Mouse (Mus musculus): ENCODE measurements around the gene Depdc5. TPM values are rescaled to one million over a fixed set of nuclear protein-coding genes. Genes with fewer than 3 reads are reported as not detected.
"Not testable (repeated sequence)": the region's sequence is repeated elsewhere in the genome, so short reads cannot be mapped to it uniquely, and the experiment has no call there.

The Depdc5 gene
- polyA plus RNA-seq, 1 experiment: 22.4 TPM

GRCm38 (mm10) chr5:32907496-32907895 lies 44.0 kb downstream of the Depdc5 start:
- Histone ChIP-seq H3K4me1 (ENCODE audit: control insufficient read depth, insufficient read depth, low read length) (no peaks in the 10 kb centered on the region), H3K4me3 (ENCODE audit: insufficient read depth, low read length) (no peak overlapping the region), H3K27ac (ENCODE audit: insufficient read depth, low read length) (no peak overlapping the region)
- TF ChIP-seq CTCF (IDR thresholded peaks at IDR 0.05; ENCODE audit: borderline replicate concordance, insufficient read depth, low read length) (no peak), POLR2A (IDR thresholded peaks at IDR 0.05; ENCODE audit: low read depth, low read length) (no peak)

- TF ChIP-seq POLR2A (IDR thresholded peaks at IDR 0.05; ENCODE audit: low read depth, low read length) (no peak), CTCF (IDR thresholded peaks at IDR 0.05; ENCODE audit: borderline replicate concordance, insufficient read depth, low read length) (no peak)
Observed at GRCm38 (mm10) chr5:32914071-32914470, 50.6 kb downstream of the Depdc5 start.

GRCm38 (mm10) chr5:32919281-32919680 lies 55.8 kb downstream of the Depdc5 start:
- H3K4me3 ChIP-seq (ENCODE audit: insufficient read depth, low read length); H3K27ac ChIP-seq (ENCODE audit: insufficient read depth, low read length); H3K4me1 ChIP-seq (ENCODE audit: control insufficient read depth, insufficient read depth, low read length): not testable (repeated sequence)

More at GRCm38 (mm10) chr5:32914071-32914470, 50.6 kb downstream of the Depdc5 start:
- Histone ChIP-seq H3K4me1 (ENCODE audit: control insufficient read depth, insufficient read depth, low read length) (no peaks in the 10 kb centered on the region), H3K4me3 (ENCODE audit: insufficient read depth, low read length) (no peak overlapping the region), H3K27ac (ENCODE audit: insufficient read depth, low read length) (no peak overlapping the region)

- H3K27ac ChIP-seq (ENCODE audit: insufficient read depth, low read length): no peak overlapping the region
- TF ChIP-seq CTCF (IDR thresholded peaks at IDR 0.05; ENCODE audit: borderline replicate concordance, insufficient read depth, low read length) (no peak), POLR2A (IDR thresholded peaks at IDR 0.05; ENCODE audit: low read depth, low read length) (no peak)
- no peak overlapping the region for H3K4me3 ChIP-seq (ENCODE audit: insufficient read depth, low read length)
- H3K4me1 ChIP-seq (ENCODE audit: control insufficient read depth, insufficient read depth, low read length): no peaks in the 10 kb centered on the region
Observed at GRCm38 (mm10) chr5:32922906-32923305, 59.4 kb downstream of the Depdc5 start.

- H3K4me1 ChIP-seq (ENCODE audit: control insufficient read depth, insufficient read depth, low read length): peaks cover 8% of the 10 kb centered on the region; the same call in 1 of the 2 replicates
- no peak overlapping the region for H3K4me3 ChIP-seq (ENCODE audit: insufficient read depth, low read length)
- TF ChIP-seq POLR2A (IDR thresholded peaks at IDR 0.05; ENCODE audit: low read depth, low read length) (no peak), CTCF (IDR thresholded peaks at IDR 0.05; ENCODE audit: borderline replicate concordance, insufficient read depth, low read length) (no peak)
- 0 out of 2 replicates have a peak overlapping the region, but pooled peaks have one; percentile 45 for H3K27ac ChIP-seq (ENCODE audit: insufficient read depth, low read length)
Observed at GRCm38 (mm10) chr5:32930761-32931160, 67.3 kb downstream of the Depdc5 start.

- no peak overlapping the region for H3K4me3 ChIP-seq (ENCODE audit: insufficient read depth, low read length)
- no peak overlapping the region for H3K27ac ChIP-seq (ENCODE audit: insufficient read depth, low read length)
- no peak for TF ChIP-seq CTCF (IDR thresholded peaks at IDR 0.05; ENCODE audit: borderline replicate concordance, insufficient read depth, low read length)
- no peak for TF ChIP-seq POLR2A (IDR thresholded peaks at IDR 0.05; ENCODE audit: low read depth, low read length)
- H3K4me1 ChIP-seq (ENCODE audit: control insufficient read depth, insufficient read depth, low read length): peaks cover 4% of the 10 kb centered on the region; the same call in 1 of the 2 replicates
Observed at GRCm38 (mm10) chr5:32934654-32935053, 71.2 kb downstream of the Depdc5 start.

GRCm38 (mm10) chr5:32940586-32940985 lies 77.1 kb downstream of the Depdc5 start:
- Histone ChIP-seq H3K27ac (ENCODE audit: insufficient read depth, low read length) (no peak overlapping the region; the same call in 1 of the 2 replicates), H3K4me3 (ENCODE audit: insufficient read depth, low read length) (no peak overlapping the region), H3K4me1 (ENCODE audit: control insufficient read depth, insufficient read depth, low read length) (peaks cover 6% of the 10 kb centered on the region; the same call in 1 of the 2 replicates)
- TF ChIP-seq POLR2A (IDR thresholded peaks at IDR 0.05; ENCODE audit: low read depth, low read length) (no peak), CTCF (IDR thresholded peaks at IDR 0.05; ENCODE audit: borderline replicate concordance, insufficient read depth, low read length) (no peak)

GRCm38 (mm10) chr5:32941209-32941924 lies 77.9 kb downstream of the Depdc5 start:
- no peak for TF ChIP-seq CTCF (IDR thresholded peaks at IDR 0.05; ENCODE audit: borderline replicate concordance, insufficient read depth, low read length)
- Histone ChIP-seq H3K4me3 (ENCODE audit: insufficient read depth, low read length) (no peak overlapping the region), H3K4me1 (ENCODE audit: control insufficient read depth, insufficient read depth, low read length) (peaks cover 6% of the 10 kb centered on the region; the same call in 1 of the 2 replicates), H3K27ac (ENCODE audit: insufficient read depth, low read length) (peak overlapping the region; percentile 18; the same call in 1 of the 2 replicates)

GRCm38 (mm10) chr5:32950077-32950476 lies 86.6 kb downstream of the Depdc5 start:
- TF ChIP-seq POLR2A (IDR thresholded peaks at IDR 0.05; ENCODE audit: low read depth, low read length): no peak
- TF ChIP-seq CTCF (IDR thresholded peaks at IDR 0.05; ENCODE audit: borderline replicate concordance, insufficient read depth, low read length): no peak
- Histone ChIP-seq H3K4me3 (ENCODE audit: insufficient read depth, low read length) (no peak overlapping the region), H3K27ac (ENCODE audit: insufficient read depth, low read length) (no peak overlapping the region), H3K4me1 (ENCODE audit: control insufficient read depth, insufficient read depth, low read length) (peaks cover 2% of the 10 kb centered on the region; the same call in 1 of the 2 replicates)

- Histone ChIP-seq H3K4me1 (ENCODE audit: control insufficient read depth, insufficient read depth, low read length) (peaks cover 2% of the 10 kb centered on the region; the same call in 1 of the 2 replicates), H3K27ac (ENCODE audit: insufficient read depth, low read length) (no peak overlapping the region), H3K4me3 (ENCODE audit: insufficient read depth, low read length) (no peak overlapping the region)
- TF ChIP-seq POLR2A (IDR thresholded peaks at IDR 0.05; ENCODE audit: low read depth, low read length) (no peak), CTCF (IDR thresholded peaks at IDR 0.05; ENCODE audit: borderline replicate concordance, insufficient read depth, low read length) (no peak)
Observed at GRCm38 (mm10) chr5:32950702-32951274, 87.3 kb downstream of the Depdc5 start.

Measured in embryonic fibroblast, embryonic 13.5 days (primary cell).